Mouse (Mus musculus) liver, adult (tissue): Measurements from ENCODE around the gene Hnf4a.

Experiments used
- GATA4 ChIP-seq: IDR thresholded peaks from 2 replicates; pipeline ENCODE4 v1.6.1; 2014; ENCODE audit warnings: mild to moderate bottlenecking, low read length; ENCODE audit not compliant: insufficient replicate concordance

Hnf4a gene

GRCm38 (mm10) chr2:163506300-163507004, at the start of gene Hnf4a:
Gene Hnf4a, plus strand, starts transcription at chr2:163506808.
- peak; percentile 59; the same call in 1 of the 2 replicates for TF ChIP-seq GATA4

DNA sequence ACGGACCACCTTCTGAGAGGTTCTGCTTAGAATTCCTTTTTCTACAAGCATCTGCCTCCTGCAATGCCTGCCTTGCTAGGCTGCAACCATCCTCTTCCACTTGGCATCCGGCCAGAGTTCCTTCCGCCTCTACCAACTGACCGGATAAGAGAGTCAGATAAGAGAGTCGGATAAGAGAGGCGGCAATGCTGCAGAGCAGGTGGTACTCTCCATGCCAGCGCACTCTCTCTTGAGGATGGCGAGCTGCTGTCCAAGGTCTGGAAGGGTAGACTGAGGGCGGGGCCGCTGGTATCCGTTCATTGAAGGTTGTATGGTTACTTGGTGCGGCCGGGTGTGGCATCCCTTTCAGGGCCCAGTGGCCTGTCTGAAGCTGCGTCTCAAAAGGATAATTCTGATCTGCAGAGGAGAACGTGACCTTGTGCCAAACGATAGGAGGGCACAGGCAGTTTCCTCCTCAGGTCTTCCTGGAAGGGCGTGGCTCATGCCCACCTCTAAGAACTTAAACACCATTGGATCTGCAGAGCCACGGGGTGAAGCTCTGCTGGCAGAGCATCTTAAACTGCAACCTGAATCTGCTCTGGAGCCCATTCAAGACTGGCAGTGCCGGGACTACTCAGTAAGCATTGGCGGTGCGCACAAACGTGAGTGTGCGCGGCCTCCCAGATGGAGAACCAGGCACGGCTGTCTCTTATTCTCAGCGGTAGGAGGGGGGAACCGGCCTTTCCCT, 47.9 kb upstream of the Hnf4a start:
- no peak for TF ChIP-seq GATA4

DNA sequence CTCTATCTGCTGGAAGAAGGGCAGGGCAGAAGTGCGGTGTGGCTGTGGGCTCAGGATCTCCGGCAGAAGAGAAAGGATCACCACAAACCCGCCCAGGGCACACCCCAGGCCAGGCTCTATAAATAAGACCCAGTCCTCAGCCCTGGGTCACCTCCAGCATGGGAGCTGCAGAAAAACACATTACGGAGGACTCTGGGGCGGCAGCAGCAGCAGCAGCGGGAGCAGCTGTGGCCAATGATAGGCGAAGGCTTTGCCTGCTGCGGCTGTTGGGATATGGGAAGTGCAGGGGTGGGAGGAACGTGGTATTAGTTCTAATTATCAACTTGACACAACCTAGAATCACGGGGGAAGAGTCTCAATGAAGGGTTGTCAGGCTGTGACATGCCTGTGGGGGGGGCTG, 47.2 kb upstream of the Hnf4a start:
- no peak for TF ChIP-seq GATA4

- TF ChIP-seq GATA4: no peak
These were observed 46.0 kb upstream of the Hnf4a start for GRCm38 (mm10) chr2:163460622-163461021.

DNA sequence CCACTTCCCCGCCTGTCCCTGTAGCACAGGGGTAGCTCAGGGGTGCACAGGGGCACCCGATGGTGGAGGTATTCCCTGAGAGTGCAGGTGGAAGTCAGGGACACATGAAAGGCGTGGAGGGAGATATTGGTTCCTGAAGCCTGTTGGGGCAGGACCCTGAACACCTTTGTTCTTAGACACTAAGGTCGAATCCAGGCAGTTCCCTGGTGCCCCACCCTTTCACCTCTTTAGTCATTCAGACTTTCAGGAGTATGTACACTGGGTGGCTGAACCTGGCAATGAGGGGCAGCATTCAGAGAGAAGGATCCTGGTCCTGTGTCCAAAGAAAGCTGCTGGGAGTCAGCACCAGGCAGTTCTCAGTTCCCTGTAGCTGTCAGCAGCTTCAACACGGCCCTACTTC, 44.2 kb upstream of the Hnf4a start:
- no peak for TF ChIP-seq GATA4

- no peak for TF ChIP-seq GATA4
These were observed 43.8 kb upstream of the Hnf4a start for GRCm38 (mm10) chr2:163462801-163463200.

- no peak for TF ChIP-seq GATA4
These were observed 43.3 kb upstream of the Hnf4a start for GRCm38 (mm10) chr2:163463251-163463769.

GRCm38 (mm10) chr2:163463998-163464397, 42.6 kb upstream of the Hnf4a start:
- TF ChIP-seq GATA4: no peak

GRCm38 (mm10) chr2:163464562-163464961, 42.0 kb upstream of the Hnf4a start:
- TF ChIP-seq GATA4: no peak

DNA sequence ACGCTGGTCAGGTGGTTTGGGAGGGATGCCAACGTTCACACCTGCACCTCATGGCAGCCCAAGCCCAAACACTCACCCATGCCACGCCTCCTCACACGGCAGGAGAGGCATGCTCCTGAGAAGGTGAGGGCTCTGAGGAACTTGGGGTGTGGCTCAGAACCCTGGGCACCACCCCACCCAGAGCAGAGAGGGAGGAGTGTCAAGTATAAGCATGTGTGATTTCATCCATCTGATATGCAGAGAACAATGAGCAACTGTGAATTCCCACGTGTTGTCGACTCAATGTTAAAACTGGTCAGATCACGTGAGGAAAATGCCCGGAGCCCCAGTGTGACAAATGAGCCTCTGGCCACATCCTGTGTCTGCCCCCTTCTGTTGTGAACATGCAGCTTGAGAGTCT, 39.8 kb upstream of the Hnf4a start:
- TF ChIP-seq GATA4: no peak

DNA sequence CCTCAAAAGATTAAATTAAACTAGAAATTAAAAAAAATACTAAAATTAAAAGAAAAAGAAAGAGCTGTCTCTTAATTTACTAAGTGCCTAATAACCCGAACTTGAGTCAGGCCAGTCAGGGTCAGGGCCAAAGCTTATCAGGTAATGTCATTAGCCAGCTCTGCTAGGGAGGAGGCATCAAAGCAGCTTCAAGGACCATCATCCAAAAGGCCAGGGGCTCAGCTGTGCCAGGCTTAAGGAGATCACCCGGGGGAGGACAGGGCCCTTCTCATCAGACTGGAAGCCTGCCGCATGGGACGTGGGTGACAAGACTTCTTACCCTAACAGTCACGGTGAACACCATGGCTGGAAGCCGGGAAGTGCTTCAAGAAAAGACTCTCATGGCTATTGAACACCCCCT, 39.0 kb upstream of the Hnf4a start:
- TF ChIP-seq GATA4: no peak

GRCm38 (mm10) chr2:163468866-163469265, 37.7 kb upstream of the Hnf4a start:
- no peak for TF ChIP-seq GATA4

- no peak for TF ChIP-seq GATA4
These were observed 36.9 kb upstream of the Hnf4a start for GRCm38 (mm10) chr2:163469711-163470110.

DNA sequence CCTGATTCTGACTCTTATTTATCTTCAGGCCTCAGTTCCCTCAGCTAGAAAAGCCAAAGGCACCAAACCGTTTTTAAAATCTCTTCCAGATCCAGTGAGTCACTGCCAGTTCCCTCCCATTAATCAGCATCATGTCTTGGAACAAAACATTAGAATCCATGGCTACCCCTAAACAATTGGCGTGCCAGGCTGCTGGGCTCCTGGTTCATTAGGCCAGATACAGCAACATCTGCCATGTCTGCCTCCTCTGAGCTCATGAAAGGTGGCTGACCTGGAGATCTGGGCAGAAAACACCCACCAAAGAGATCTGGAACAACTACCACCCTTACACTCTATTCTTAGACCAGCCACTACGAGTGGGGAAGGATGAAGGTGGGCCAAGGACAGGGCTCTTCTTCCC, 35.5 kb upstream of the Hnf4a start:
- TF ChIP-seq GATA4: no peak

DNA sequence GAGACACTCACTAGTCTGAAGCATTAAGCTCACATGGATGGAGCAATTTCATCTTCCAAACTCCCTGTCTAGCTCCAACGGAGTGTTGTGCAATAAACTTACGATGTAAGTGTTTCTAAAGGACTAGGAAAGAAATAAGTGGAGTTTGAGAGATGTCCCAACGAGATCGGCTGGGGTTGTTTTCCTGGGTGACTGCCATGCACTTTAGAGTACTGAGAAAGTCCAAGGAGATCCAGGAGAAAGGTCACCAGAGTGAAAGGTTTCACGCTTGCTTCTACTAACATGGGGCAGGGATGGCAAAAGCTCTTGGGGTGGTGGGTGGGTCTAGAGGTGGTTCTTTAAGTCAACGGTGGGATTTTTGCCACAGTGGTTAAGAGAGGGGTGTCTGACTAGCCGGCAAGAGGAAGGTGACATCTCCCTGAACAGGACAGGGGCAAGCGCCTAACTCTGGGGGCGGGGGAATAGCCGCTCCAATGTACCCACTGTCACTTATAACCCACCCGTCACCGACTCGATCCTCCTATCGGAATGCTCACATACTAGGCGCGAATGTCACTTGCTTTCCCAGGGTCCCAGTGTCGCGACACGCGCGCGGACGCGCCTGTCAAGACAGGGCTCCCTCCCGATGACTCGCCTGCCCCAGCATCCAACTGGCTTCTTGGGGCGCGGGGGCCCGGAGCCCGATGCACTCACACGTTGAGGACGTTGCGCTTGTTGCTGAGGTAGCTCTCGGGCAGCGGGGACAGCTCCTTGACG, 34.7 kb upstream of the Hnf4a start:
- no peak for TF ChIP-seq GATA4

DNA sequence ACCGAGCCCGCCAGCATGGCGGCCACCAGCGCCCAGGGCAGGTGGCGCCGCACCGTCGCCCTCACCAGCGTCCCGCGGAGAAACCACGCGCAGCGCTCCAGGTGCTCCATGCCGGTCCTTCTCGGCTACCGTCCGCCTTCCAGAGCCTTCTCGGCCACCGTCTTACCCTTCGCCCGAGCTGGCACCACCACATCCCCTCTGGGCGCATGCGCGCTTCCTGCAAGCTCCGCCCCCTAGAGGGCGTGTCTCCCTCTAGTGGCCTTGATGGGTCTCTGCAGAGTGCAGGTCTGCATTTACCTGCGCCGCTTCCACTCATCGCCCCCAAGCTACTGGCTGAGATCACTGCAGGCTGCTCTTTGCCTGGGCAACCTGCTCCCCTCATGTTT, 34.1 kb upstream of the Hnf4a start, which contains the start of gene Fitm2:
Gene Fitm2 (minus strand): TSS at position 164 of the 386 bp plus-strand sequence.
- no peak; the same call in 1 of the 2 replicates for TF ChIP-seq GATA4

DNA sequence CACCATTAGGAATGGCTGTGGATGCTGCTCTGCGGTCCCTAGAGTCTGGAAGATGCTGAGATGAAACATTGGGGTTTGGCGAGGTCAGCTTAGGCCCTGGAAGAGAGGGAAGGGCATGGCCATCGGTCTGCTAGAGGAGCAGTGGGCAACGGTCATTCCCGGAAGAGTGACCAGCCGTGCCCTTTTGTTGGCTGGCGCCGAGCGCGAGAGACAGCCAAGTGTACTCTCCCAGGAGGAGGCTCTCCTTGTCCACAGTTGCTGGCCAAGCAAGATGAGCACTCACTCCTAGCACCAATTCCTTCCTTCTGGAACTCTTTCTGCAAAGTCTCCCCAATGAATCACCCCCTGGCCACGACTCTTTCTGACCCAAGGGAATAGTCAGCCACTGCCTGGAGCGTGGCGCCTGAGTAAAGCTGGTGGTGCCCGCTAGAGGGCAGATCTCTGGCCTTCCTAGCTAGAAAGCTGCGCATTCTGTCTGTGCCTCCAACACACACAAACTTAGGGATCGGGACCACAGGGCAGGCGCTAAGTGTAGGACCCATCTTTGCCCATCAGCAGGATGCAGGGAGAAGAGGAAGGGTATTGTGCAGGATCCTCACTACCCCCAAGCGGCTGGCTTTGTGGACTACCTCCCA, 26.3 kb upstream of the Hnf4a start:
- no peak for TF ChIP-seq GATA4
